Mouse (Mus musculus): ENCODE measurements around the gene Syt16. TPM values are rescaled to one million over a fixed set of nuclear protein-coding genes. Genes with fewer than 3 reads are reported as not detected.

The Syt16 gene
- polyA plus RNA-seq, 1 experiment from 2014 or later: 0.57 TPM

DNA sequence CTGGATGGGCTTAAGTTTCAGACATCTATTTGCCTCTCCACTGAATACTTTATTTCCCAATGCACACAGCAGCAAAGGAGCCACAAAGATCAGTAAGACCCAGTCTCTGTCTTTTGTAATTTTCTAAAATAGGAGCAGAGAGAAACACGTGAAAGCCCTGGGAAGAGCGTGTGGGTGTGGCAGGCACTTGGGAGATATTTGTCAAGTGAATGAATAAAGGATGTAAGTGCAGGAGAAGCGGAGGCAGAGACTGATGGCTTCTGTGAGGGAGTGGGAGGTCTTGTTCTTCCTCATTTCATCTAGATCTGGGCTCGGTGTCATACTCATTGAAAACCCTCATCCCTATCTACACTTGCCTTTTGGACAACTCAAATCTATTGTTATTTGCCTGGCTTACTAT, 78.6 kb downstream of the Syt16 start:
- H3K27ac ChIP-seq (replicated peaks): no peak overlapping the region
- H3K9me3 ChIP-seq: no peaks in the 10 kb centered on the region
- 56% methylated on average over 4 of the region's 4 CpGs for WGBS
- H3K4me2 ChIP-seq: no peak overlapping the region
- H3K9ac ChIP-seq: no peak overlapping the region
- no peaks in the 10 kb centered on the region for H3K4me1 ChIP-seq
- ATAC-seq (ENCODE audit: extremely low read depth, insufficient number of reproducible peaks, low FRiP score, low TSS enrichment): no peak
- no peaks in the 10 kb centered on the region for H3K36me3 ChIP-seq
- H3K27me3 ChIP-seq (replicated peaks): no peaks in the 10 kb centered on the region
- H3K4me3 ChIP-seq: no peak overlapping the region

DNA sequence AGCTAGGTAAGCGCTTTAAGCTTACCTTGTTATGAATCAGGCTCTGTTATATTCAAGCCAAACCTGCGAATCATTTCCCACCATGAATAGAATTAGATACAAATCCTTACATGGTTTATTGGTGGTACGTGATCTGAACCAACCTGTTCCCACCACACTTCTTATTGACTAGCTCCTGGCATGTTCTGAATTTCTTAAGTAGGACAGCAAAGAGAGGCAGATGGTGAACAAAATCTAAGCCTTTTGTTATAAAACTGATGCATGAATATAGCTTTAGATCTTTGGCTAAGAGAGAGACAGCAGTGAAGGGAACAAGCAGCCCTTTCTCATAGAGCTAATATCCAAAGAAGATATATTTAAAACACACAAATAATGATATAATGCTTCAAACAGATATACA, 83.7 kb downstream of the Syt16 start:
- Histone ChIP-seq H3K9me3 (no peaks in the 10 kb centered on the region), H3K36me3 (no peaks in the 10 kb centered on the region), H3K27me3 (replicated peaks) (no peaks in the 10 kb centered on the region), H3K27ac (replicated peaks) (no peak overlapping the region), H3K4me1 (no peaks in the 10 kb centered on the region), H3K4me3 (no peak overlapping the region), H3K9ac (no peak overlapping the region), H3K4me2 (no peak overlapping the region)
- WGBS: 84% methylated on average over 3 of the region's 3 CpGs
- ATAC-seq (ENCODE audit: extremely low read depth, insufficient number of reproducible peaks, low FRiP score, low TSS enrichment): no peak

DNA sequence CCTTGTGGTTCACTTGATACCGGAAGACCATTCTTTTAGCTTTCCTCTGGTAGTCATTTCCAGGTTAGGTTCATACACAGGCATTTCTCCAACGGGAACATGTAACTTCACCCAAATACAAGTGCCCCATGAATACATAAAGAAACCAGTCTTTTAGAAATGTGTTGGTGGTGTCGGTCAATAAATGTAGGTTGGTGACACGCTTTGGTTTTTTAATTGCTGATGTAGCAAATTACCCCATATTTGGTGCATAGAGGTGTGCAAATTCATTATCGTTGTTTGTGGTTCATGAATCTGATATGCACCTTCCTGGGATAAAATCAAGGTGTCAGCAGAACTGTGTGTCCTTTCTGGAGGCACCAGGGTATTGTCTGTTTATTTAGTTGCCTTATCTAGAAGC, 86.9 kb downstream of the Syt16 start:
- 80% methylated on average over 5 of the region's 5 CpGs for WGBS
- Histone ChIP-seq H3K9ac (no peak overlapping the region), H3K4me1 (no peaks in the 10 kb centered on the region), H3K4me2 (no peak overlapping the region), H3K36me3 (no peaks in the 10 kb centered on the region), H3K9me3 (no peaks in the 10 kb centered on the region), H3K27me3 (replicated peaks) (no peaks in the 10 kb centered on the region), H3K27ac (replicated peaks) (no peak overlapping the region), H3K4me3 (no peak overlapping the region)
- no peak for ATAC-seq (ENCODE audit: extremely low read depth, insufficient number of reproducible peaks, low FRiP score, low TSS enrichment)

DNA sequence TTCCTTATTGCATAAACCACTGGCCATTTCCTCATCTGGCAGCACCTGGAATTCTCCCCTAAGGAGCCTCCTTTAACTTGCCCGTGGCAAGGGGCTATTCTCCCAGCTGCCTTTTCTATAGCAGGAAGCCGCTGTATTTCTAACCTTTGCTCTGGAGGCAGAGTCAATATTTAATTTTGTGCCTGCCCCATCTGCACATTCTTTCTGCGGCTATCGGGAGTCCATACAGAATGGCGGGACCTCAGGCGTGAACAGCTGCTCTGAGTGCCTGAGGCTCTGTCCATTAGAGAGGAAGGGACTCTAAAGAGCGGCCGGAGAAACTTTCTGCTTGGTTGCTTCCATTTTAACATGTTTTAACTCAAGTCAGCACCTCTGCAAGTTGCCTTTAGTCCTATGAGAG, 89.6 kb downstream of the Syt16 start:
- H3K4me3 ChIP-seq: no peak overlapping the region
- ATAC-seq (ENCODE audit: extremely low read depth, insufficient number of reproducible peaks, low FRiP score, low TSS enrichment): no peak
- H3K4me1 ChIP-seq: no peaks in the 10 kb centered on the region
- no peaks in the 10 kb centered on the region for H3K9me3 ChIP-seq
- no peak overlapping the region for H3K27ac ChIP-seq (replicated peaks)
- H3K36me3 ChIP-seq: no peaks in the 10 kb centered on the region
- WGBS: 82% methylated on average over 8 of the region's 8 CpGs
- H3K4me2 ChIP-seq: no peak overlapping the region
- H3K9ac ChIP-seq: no peak overlapping the region
- H3K27me3 ChIP-seq (replicated peaks): no peaks in the 10 kb centered on the region

DNA sequence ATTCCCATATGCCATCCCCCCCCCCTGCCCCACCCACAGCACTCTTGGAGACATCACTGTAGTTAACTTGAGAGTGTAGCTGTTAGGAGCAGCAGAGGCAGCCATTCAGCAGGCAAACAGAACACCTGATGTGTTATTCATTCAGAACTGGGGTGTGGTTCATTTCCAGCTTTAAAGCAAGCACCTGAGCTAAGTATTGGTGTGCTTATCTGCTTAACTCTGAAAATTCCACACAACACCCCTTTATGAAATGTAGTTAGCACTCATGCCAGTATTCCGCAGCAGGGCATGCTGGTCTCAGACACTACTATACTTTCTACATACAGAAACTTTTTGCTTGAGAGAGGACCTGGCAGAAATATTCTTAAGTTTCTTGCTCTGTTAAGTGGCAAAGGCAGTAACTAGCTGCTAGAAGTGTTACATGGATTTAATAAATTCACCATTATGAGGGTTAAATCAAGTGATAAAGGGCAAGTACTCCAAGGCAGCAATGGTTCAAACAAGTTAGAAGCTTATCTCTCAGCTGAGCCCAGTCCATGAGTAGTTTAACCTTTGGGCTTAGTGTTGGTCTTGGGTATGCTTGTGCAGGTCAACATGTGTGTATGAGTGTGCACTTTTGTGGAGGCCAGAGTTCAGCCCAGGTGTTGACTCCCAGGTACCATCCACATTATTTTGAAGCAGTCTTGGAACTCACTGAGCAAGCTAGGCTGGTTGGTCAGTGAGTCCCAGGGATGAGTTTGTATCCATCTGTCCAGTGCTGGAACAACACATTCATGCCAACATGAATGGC, 92.1 kb downstream of the Syt16 start:
- ATAC-seq (ENCODE audit: extremely low read depth, insufficient number of reproducible peaks, low FRiP score, low TSS enrichment): no peak
- no peak overlapping the region for H3K4me3 ChIP-seq
- H3K9ac ChIP-seq: no peak overlapping the region
- no peaks in the 10 kb centered on the region for H3K4me1 ChIP-seq
- H3K9me3 ChIP-seq: no peaks in the 10 kb centered on the region
- no peaks in the 10 kb centered on the region for H3K27me3 ChIP-seq (replicated peaks)
- H3K36me3 ChIP-seq: no peaks in the 10 kb centered on the region
- WGBS: 84% methylated on average over 1 of the region's 1 CpGs
- no peak overlapping the region for H3K4me2 ChIP-seq
- no peak overlapping the region for H3K27ac ChIP-seq (replicated peaks)

DNA sequence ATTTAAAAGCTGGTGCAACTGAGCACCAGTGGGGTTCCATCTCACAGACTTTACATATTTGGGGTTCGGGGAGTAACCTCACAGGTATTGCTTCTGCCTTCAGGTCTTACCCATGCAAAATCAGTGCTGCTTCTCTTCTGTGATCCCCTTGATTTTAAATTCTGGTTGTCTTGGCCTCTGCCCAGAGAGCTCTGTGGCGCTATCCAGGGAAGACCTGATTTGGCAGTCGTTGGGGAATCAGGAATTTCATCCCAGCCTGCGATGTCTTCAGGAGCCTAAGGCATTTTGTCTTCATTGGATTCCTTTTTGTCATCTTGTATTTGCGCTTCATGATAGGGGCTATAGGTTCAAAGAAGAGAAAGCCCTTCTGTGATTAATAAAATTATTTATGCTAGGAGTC, 95.1 kb downstream of the Syt16 start:
- WGBS: 76% methylated on average over 5 of the region's 5 CpGs
- Histone ChIP-seq H3K4me2 (no peak overlapping the region), H3K4me3 (no peak overlapping the region), H3K9ac (no peak overlapping the region), H3K27me3 (replicated peaks) (no peaks in the 10 kb centered on the region), H3K27ac (replicated peaks) (no peak overlapping the region), H3K4me1 (no peaks in the 10 kb centered on the region), H3K9me3 (no peaks in the 10 kb centered on the region), H3K36me3 (no peaks in the 10 kb centered on the region)
- ATAC-seq (ENCODE audit: extremely low read depth, insufficient number of reproducible peaks, low FRiP score, low TSS enrichment): no peak

DNA sequence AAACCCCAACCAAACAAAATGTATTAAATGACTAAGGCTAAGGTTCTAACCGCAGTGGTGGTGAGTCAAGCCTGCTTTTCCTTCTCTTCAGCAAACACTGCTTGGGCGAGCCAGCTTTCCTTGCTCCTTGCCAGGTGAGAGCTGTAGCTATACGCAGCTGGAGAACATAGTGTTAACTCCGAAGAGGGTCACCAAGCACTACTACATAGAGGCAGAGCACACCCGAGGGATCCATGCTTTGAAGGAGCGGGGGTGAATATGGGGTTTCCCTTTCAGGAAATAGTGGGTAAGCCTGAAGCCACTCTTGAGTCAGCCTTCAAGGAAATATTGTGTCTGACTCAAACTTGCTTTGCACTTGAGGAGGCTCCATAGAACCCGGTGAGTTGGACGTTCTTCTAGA, 95.6 kb downstream of the Syt16 start:
- Histone ChIP-seq H3K27me3 (replicated peaks) (no peaks in the 10 kb centered on the region), H3K27ac (replicated peaks) (no peak overlapping the region), H3K4me3 (no peak overlapping the region), H3K4me2 (no peak overlapping the region), H3K9me3 (no peaks in the 10 kb centered on the region), H3K4me1 (no peaks in the 10 kb centered on the region), H3K9ac (no peak overlapping the region), H3K36me3 (no peaks in the 10 kb centered on the region)
- ATAC-seq (ENCODE audit: extremely low read depth, insufficient number of reproducible peaks, low FRiP score, low TSS enrichment): no peak
- 73% methylated on average over 8 of the region's 8 CpGs for WGBS

DNA sequence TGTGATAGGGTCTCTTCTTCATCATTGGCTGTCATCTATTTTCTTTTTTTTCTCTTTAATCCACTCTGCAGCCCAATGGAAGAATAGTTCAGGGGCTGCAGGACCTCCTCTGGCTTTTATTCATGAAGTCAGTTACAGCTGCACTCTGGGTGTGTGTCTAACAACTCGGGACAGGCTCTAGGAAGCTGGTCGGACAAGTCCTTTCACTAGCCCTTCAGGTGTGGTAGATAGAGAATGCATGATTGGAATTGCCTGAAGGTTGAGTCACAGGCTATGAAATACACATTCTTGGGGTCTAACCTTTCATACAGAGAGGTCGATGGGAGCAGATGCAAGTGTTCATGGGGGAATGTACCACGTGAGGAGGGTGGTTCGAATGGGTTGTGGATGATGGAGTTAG, 97.2 kb downstream of the Syt16 start:
- no peaks in the 10 kb centered on the region for H3K27me3 ChIP-seq (replicated peaks)
- no peak for ATAC-seq (ENCODE audit: extremely low read depth, insufficient number of reproducible peaks, low FRiP score, low TSS enrichment)
- WGBS: 74% methylated on average over 5 of the region's 5 CpGs
- no peaks in the 10 kb centered on the region for H3K9me3 ChIP-seq
- no peak overlapping the region for H3K4me3 ChIP-seq
- H3K4me2 ChIP-seq: no peak overlapping the region
- H3K27ac ChIP-seq (replicated peaks): no peak overlapping the region
- H3K4me1 ChIP-seq: 0 out of 2 replicates have a peak, but pooled peaks cover 5% of the 10 kb centered on the region
- H3K9ac ChIP-seq: no peak overlapping the region
- no peaks in the 10 kb centered on the region for H3K36me3 ChIP-seq

DNA sequence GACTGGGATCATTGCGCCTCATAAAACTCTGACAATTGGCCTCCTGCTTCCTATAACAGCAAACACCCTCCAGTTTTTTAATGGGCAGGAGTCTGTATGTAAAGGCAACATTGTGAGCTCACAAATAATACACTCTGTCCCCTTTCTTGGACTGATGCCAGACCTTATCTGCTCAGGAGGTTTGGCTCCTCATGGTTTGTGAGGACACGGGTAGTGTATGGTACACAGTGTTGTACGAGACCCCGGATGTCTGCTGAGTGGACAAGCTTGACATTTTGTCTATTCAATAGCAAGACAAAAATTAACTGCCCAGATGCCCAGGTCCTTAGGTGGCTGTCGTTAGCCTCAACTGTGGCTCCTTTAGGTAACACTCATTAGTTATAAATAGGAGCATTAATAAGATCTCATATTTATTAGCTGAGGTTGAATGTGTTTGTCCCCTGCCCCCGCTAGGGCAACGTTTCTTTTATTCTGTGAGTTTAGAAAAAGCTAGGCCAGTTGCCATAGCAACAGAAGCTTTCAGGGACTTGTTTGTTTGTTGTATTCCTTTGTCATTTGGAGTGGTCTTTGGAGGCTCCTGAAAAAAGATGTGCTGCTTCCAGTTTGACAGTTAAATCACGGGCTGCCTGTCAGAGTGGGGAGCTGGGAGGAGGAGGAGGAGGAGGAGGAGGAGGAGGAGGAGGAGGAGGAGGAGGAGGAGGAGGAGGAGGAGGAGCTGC, 101.3 kb downstream of the Syt16 start:
- Histone ChIP-seq H3K4me2 (no peak overlapping the region), H3K36me3 (no peaks in the 10 kb centered on the region), H3K9ac (no peak overlapping the region), H3K27me3 (replicated peaks) (no peaks in the 10 kb centered on the region), H3K9me3 (no peaks in the 10 kb centered on the region), H3K4me1 (0 out of 2 replicates have a peak, but pooled peaks cover 5% of the 10 kb centered on the region), H3K4me3 (no peak overlapping the region), H3K27ac (replicated peaks) (no peak overlapping the region)
- no peak for ATAC-seq (ENCODE audit: extremely low read depth, insufficient number of reproducible peaks, low FRiP score, low TSS enrichment)
- 57% methylated on average over 8 of the region's 8 CpGs for WGBS

DNA sequence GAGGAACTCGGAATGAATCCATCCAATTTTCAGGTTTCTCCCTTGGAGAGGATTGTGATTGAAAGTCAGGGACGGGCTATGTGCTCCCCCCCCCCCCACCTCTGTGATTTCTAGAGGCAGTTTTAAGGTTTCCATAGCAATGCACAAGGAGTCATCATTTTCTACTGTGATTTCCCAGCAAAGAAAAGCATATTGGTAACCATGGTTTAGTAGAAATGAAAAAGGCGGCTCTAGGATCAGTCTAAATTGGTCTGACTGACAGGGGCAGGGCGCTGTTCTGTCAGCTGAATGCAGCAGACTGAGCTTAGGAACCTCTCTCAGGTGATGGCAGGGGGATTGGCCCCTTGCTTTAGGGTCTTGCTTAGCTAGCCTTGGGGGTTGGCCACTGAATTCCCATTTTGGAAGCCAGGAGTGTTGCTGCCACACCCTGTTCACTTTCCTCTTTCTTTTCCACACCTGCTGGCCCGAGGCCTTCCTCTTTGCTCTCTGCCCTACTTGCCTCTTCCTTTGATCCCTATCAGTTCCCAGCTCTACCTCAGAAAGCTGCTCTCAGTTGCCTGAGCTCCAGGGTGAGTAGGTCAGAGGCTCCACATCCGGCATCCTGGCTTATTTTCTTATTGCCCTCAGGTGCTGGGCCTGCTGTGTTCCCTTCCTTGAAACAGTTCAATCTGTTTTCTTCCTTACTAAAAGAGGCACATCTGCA, 108.5 kb downstream of the Syt16 start:
- Histone ChIP-seq H3K9ac (no peak overlapping the region), H3K4me1 (no peaks in the 10 kb centered on the region), H3K27ac (replicated peaks) (no peak overlapping the region), H3K9me3 (no peaks in the 10 kb centered on the region), H3K27me3 (replicated peaks) (no peaks in the 10 kb centered on the region), H3K4me2 (no peak overlapping the region), H3K4me3 (no peak overlapping the region), H3K36me3 (no peaks in the 10 kb centered on the region)
- no peak for ATAC-seq (ENCODE audit: extremely low read depth, insufficient number of reproducible peaks, low FRiP score, low TSS enrichment)
- WGBS: 75% methylated on average over 6 of the region's 6 CpGs

DNA sequence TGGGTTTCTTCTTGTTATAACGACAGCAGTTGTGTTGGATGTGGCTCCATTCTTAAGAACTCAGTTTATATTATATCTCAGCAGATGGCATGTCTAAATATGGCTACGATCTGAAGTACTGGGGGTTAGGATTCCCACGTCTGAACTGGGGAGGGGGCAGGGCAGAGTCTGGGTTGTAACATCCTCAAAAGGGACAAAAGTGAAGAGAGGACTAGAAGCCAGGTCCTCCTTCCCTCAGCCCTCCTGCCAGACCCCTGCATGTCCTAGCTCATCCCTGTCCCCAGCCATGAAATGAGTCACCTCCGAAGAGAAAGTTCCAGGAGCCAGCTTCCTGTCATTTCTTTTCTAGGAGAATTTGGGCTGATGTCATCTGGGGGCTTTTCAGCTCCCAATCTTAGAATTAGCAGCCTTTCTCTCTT, 111.2 kb downstream of the Syt16 start:
- 59% methylated on average over 4 of the region's 4 CpGs for WGBS
- H3K9ac ChIP-seq: no peak overlapping the region
- H3K4me2 ChIP-seq: no peak overlapping the region
- no peak for ATAC-seq (ENCODE audit: extremely low read depth, insufficient number of reproducible peaks, low FRiP score, low TSS enrichment)
- H3K36me3 ChIP-seq: no peaks in the 10 kb centered on the region
- no peaks in the 10 kb centered on the region for H3K27me3 ChIP-seq (replicated peaks)
- no peaks in the 10 kb centered on the region for H3K9me3 ChIP-seq
- no peak overlapping the region for H3K4me3 ChIP-seq
- no peaks in the 10 kb centered on the region for H3K4me1 ChIP-seq
- H3K27ac ChIP-seq (replicated peaks): no peak overlapping the region
